8 mouse cellular contexts compared by ENCODE assay signal in genomic region chr11:69804972-69805909, GRCm38 (mm10). TPM values are rescaled to one million over a fixed set of nuclear protein-coding genes. Genes with fewer than 3 reads are reported as not detected.
A peak's percentile ranks its signal among the peaks of the same experiment; 100 is the strongest.
DNase-seq lines count a peak whose midpoint lies in the region; ATAC-seq and TF ChIP-seq lines count a peak whose summit lies in the region.

Tmem102 (minus strand) TSS chr11:69805624.

- no peaks in the 10 kb centered on the region for H3K9me3 ChIP-seq in limb, embryonic 11.5 days (ENCODE audit: control insufficient read depth, low read length)
- no peaks in the 10 kb centered on the region for H3K9me3 ChIP-seq in midbrain, embryonic 16.5 days (replicated peaks; ENCODE audit: control insufficient read depth, low read length, poor library complexity, severe bottlenecking)

- H3K4me3 ChIP-seq in liver, adult 2 months (ENCODE audit: insufficient read depth, low read depth, low read length) = peak within 1 kb of the TSS; percentile 56
- no peak within 1 kb of the TSS; the same call in 1 of the 2 replicates for H3K4me3 ChIP-seq in limb, embryonic 11.5 days (ENCODE audit: low read depth, low read length)
- H3K4me3 ChIP-seq in midbrain, embryonic 16.5 days (ENCODE audit: low read depth, low read length) = 0 out of 2 replicates have a peak within 1 kb of the TSS, but pooled peaks have one; percentile 1

- TF ChIP-seq POLR2A in liver, adult 2 months (IDR thresholded peaks at IDR 0.05; ENCODE audit: extremely low read depth, insufficient read depth, low read length) = no peak

- no peak for TF ChIP-seq CTCF in liver, adult 2 months (IDR thresholded peaks at IDR 0.05; ENCODE audit: low read depth, low read length)

- peak; percentile 87 for DNase-seq in liver, adult 2 months (ENCODE audit: extremely low read depth, low read depth, low spot score)
- no peak for DNase-seq in liver
- DNase-seq in heart, postnatal 10 days = peak; percentile 19 to 34
- DNase-seq in limb, embryonic 11.5 days (ENCODE audit: low spot score) = peak; percentile 38
- no peak for DNase-seq in retina, embryonic 14.5 days (ENCODE audit: low spot score)
- DNase-seq in ovary, postnatal 36 days (ENCODE audit: low spot score) = no peak
- no peak for DNase-seq in spleen, adult 12 weeks (ENCODE audit: low spot score)

- intact Hi-C loops in heart, postnatal 10 days (cut with DNase I) = loop anchor here (2.0 kb wide), 1 partner anchor 72 kb away; no protein-coding TSS in a partner anchor

- no peaks in the 10 kb centered on the region for H3K79me2 ChIP-seq in liver, adult 2 months (ENCODE audit: control insufficient read depth, insufficient read depth, low read length)

- WGBS in liver, adult 2 months = 29% methylated on average over 29 of the region's 29 CpGs
- WGBS in limb, embryonic 11.5 days = 6% methylated on average over 29 of the region's 29 CpGs
- 8% methylated on average over 29 of the region's 29 CpGs for WGBS in midbrain, embryonic 16.5 days

- no peaks in the 10 kb centered on the region for H3K36me3 ChIP-seq in liver, adult 2 months (ENCODE audit: control insufficient read depth, insufficient read depth, low read length)
- H3K36me3 ChIP-seq in limb, embryonic 11.5 days (ENCODE audit: control insufficient read depth, insufficient read depth, low read length) = no peaks in the 10 kb centered on the region
- no peaks in the 10 kb centered on the region for H3K36me3 ChIP-seq in midbrain, embryonic 16.5 days (ENCODE audit: control insufficient read depth, insufficient read depth, low read length)

- peak within 1 kb of the TSS; percentile 54 for H3K9ac ChIP-seq in liver, adult 2 months (ENCODE audit: low read depth, low read length)
- H3K9ac ChIP-seq in limb, embryonic 11.5 days (ENCODE audit: low read length) = no peak within 1 kb of the TSS; the same call in 1 of the 2 replicates
- H3K9ac ChIP-seq in midbrain, embryonic 16.5 days (ENCODE audit: low read depth, low read length) = peak within 1 kb of the TSS; percentile 35; the same call in 1 of the 2 replicates

- H3K27ac ChIP-seq in liver, adult 2 months (replicated peaks; ENCODE audit: insufficient read depth, low read depth, low read length) = peak within 1 kb of the TSS; percentile 59
- no peak within 1 kb of the TSS for H3K27ac ChIP-seq in limb, embryonic 11.5 days (replicated peaks; ENCODE audit: low read depth, low read length)
- no peak within 1 kb of the TSS for H3K27ac ChIP-seq in midbrain, embryonic 16.5 days (ENCODE audit: low read length)

- H3K4me1 ChIP-seq in liver, adult 2 months (ENCODE audit: control insufficient read depth, insufficient read depth, low read length) = peaks cover 4% of the 10 kb centered on the region
- peaks cover 33% of the 10 kb centered on the region for H3K4me1 ChIP-seq in limb, embryonic 11.5 days (ENCODE audit: control insufficient read depth, insufficient read depth, low read length)
- peaks cover 38% of the 10 kb centered on the region for H3K4me1 ChIP-seq in midbrain, embryonic 16.5 days (ENCODE audit: control insufficient read depth, insufficient read depth, low read length)

- ATAC-seq in limb, embryonic 11.5 days (ENCODE audit: insufficient number of reproducible peaks, low FRiP score, low TSS enrichment, low read depth) = no peak
- ATAC-seq in midbrain, embryonic 16.5 days = no peak

- peaks cover 9% of the 10 kb centered on the region for H3K27me3 ChIP-seq in liver, adult 2 months (ENCODE audit: control insufficient read depth, insufficient read depth, low read length)
- H3K27me3 ChIP-seq in limb, embryonic 11.5 days (ENCODE audit: control insufficient read depth, insufficient read depth, low read length) = peaks cover 57% of the 10 kb centered on the region
- H3K27me3 ChIP-seq in midbrain, embryonic 16.5 days (ENCODE audit: control insufficient read depth, insufficient read depth, low read depth, low read length) = peaks cover 16% of the 10 kb centered on the region

- peak within 1 kb of the TSS; percentile 85; the same call in 1 of the 2 replicates for H3K4me2 ChIP-seq in limb, embryonic 11.5 days (ENCODE audit: low read depth, severe bottlenecking)
- H3K4me2 ChIP-seq in midbrain, embryonic 16.5 days (ENCODE audit: low read length) = peak within 1 kb of the TSS; percentile 90

RNA-seq across cellular contexts. Expression of gene Tmem102, which starts in this region (rescaled TPM):
- 2.3 and 2.4 TPM in 2 replicates for total RNA-seq in liver, adult 2 months (2014; rRNA removed)
- polyA plus RNA-seq in liver, adult 2 months (2012; rRNA removed) = 13.5 and 15.7 TPM in 2 replicates
- total RNA-seq in heart, postnatal 10 days (2021) = 1 to 10 TPM in 1 of 2 experiments, under 1 TPM in 1; 0.94 to 1.2 TPM
- polyA plus RNA-seq in limb, embryonic 11.5 days (2014; fragmentation: Nextera tagmentation; extraction: Ambion mirVana) = 1.8 and 2.0 TPM in 2 replicates
- polyA plus RNA-seq in midbrain, embryonic 16.5 days (2015; fragmentation: Nextera tagmentation; extraction: Ambion mirVana) = 0.54 and 0.56 TPM in 2 replicates

Comparison
In these comparisons a context has a peak if more than half of its experiments do, and no peak if none do; other contexts are left out.
1. DNase-seq: peak in liver, adult 2 months (single experiment), heart, postnatal 10 days (2 of 2) and limb, embryonic 11.5 days (single experiment); none in liver (single experiment), retina, embryonic 14.5 days (single experiment), ovary, postnatal 36 days (single experiment) and spleen, adult 12 weeks (single experiment).